Mouse (Mus musculus) limb, embryonic 13.5 days (tissue): ENCODE data around the gene Slc8a1. TPM values are rescaled to one million over a fixed set of nuclear protein-coding genes. Genes with fewer than 3 reads are reported as not detected.

Experiments
- ATAC-seq: fragments of 200-750 bp; cut with Nextera tagmentation; 2 replicates; pipeline ENCODE4 v1.8.0; 2017; ENCODE audit warnings: low read depth, moderate number of reproducible peaks, moderate TSS enrichment; ENCODE audit not compliant: low FRiP score
- H3K27ac ChIP-seq: fragments of 300-500 bp; sonication (generic); 2 replicates; pipeline ENCODE4 v1.5.1; 2015; ENCODE audit warnings: inconsistent platforms, mild to moderate bottlenecking, moderate library complexity
- H3K27me3 ChIP-seq: fragments of 300-500 bp; sonication (generic); 2 replicates; pipeline ENCODE4 v1.6.1; 2015; ENCODE audit warnings: mild to moderate bottlenecking, inconsistent platforms
- H3K36me3 ChIP-seq: fragments of 300-500 bp; sonication (generic); 2 replicates; pipeline ENCODE4 v1.6.1; 2015; ENCODE audit warnings: inconsistent platforms, mild to moderate bottlenecking, moderate library complexity
- H3K4me1 ChIP-seq: fragments of 300-500 bp; sonication (generic); 2 replicates; pipeline ENCODE4 v1.6.1; 2015; ENCODE audit warnings: inconsistent platforms
- H3K4me2 ChIP-seq: fragments of 300-500 bp; sonication (generic); replicated peaks from 2 replicates; pipeline ENCODE4 v1.6.1; 2015; ENCODE audit warnings: inconsistent platforms, mild to moderate bottlenecking, moderate library complexity
- H3K4me3 ChIP-seq: fragments of 300-500 bp; sonication (generic); 2 replicates; pipeline ENCODE4 v1.5.1; 2015; ENCODE audit warnings: moderate library complexity, mild to moderate bottlenecking, inconsistent platforms
- H3K9ac ChIP-seq: fragments of 300-500 bp; sonication (generic); 2 replicates; pipeline ENCODE4 v1.6.1; 2015; ENCODE audit warnings: mild to moderate bottlenecking, inconsistent platforms
- H3K9me3 ChIP-seq: fragments of 300-500 bp; sonication (generic); 2 replicates; pipeline ENCODE4 v1.6.1; 2016; ENCODE audit warnings: inconsistent platforms
- WGBS: fragments of 180-500 bp; shearing (Covaris S2); methylation state at CpG from one replicate; pipeline ENCODE4 v1.1.7; 2015; 5-methylcytosine and 5-hydroxymethylcytosine counted together
- polyA plus RNA-seq: library from polyadenylated mRNA; unstranded; fragments of >200 nt; fragmentation: Nextera tagmentation; extraction: Ambion mirVana; gene quantifications from 2 replicates; pipeline ENCODE4 v1.2.1, GENCODE M21; 2015

The Slc8a1 gene
- polyA plus RNA-seq, 1 experiment from 2014 or later: 7.5 TPM

GRCm38 (mm10) chr17:81492216-81492865, 245.8 kb downstream of the Slc8a1 start:
- Histone ChIP-seq H3K4me1 (no peaks in the 10 kb centered on the region; the same call in 1 of the 2 replicates), H3K9ac (no peak overlapping the region), H3K4me3 (no peak overlapping the region), H3K36me3 (no peaks in the 10 kb centered on the region), H3K4me2 (no peak overlapping the region), H3K27me3 (no peaks in the 10 kb centered on the region), H3K9me3 (no peaks in the 10 kb centered on the region), H3K27ac (no peak overlapping the region)
- WGBS: 79% methylated on average over 6 of the region's 6 CpGs
- ATAC-seq: no peak

DNA sequence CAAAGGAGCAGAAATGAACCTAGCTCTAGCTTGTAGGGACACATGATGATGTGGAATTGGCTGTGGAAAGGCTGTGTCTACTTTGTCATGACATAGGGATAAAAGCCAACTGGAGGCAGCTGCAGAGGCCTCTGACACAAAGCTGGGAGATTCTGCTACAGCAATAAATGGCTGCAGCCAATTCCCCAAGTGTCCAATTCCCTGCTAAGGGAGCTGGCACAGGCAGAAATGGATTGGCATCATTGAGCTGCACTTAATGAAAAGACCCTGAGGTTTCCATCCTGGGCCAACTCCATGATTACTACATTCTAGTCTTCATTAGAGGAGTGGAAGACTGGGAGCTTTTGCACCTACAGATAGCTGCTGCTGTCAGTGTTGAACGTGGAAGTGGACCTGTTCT, 251.8 kb downstream of the Slc8a1 start:
- Histone ChIP-seq H3K36me3 (no peaks in the 10 kb centered on the region), H3K27me3 (no peaks in the 10 kb centered on the region), H3K27ac (no peak overlapping the region), H3K4me2 (no peak overlapping the region), H3K4me3 (no peak overlapping the region), H3K9ac (no peak overlapping the region), H3K4me1 (no peaks in the 10 kb centered on the region), H3K9me3 (no peaks in the 10 kb centered on the region)
- no peak for ATAC-seq
- WGBS: 88% methylated on average over 1 of the region's 1 CpGs

DNA sequence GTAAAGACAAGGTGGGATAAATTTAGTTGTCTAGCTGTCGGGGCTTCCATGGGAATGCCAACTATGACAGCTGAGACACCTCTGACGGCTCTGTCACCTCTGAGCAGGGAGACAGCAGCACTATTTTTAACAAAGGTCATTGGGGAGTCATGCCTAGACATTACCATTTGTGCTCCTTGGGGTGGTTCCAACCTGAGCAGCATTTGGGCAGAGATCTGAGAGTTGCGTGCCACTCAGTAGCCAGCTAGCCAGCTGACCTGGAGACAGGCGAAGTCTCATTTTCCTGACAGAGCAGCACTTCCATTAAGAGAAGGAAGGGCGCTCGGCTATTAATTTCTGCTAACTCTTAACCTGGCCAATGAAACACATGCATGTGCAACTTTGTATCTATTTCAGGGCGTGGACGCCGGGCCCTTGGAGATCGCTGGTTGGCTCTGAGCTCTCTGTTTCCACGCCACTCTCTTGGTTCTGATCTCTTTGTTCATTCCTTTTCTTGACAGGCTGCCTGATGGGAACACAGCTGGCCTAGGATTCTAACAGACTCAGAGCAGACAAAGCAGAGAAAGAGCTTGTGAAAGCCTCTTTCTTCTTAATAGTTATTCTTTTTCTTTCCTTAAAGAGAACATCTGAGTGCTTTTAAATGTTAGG, 256.2 kb downstream of the Slc8a1 start:
- ATAC-seq: no peak
- Histone ChIP-seq H3K9ac (no peak overlapping the region), H3K4me2 (no peak overlapping the region), H3K36me3 (no peaks in the 10 kb centered on the region), H3K27ac (no peak overlapping the region), H3K9me3 (no peaks in the 10 kb centered on the region), H3K4me3 (no peak overlapping the region), H3K4me1 (peaks cover 9% of the 10 kb centered on the region), H3K27me3 (no peaks in the 10 kb centered on the region)
- 83% methylated on average over 11 of the region's 11 CpGs for WGBS

DNA sequence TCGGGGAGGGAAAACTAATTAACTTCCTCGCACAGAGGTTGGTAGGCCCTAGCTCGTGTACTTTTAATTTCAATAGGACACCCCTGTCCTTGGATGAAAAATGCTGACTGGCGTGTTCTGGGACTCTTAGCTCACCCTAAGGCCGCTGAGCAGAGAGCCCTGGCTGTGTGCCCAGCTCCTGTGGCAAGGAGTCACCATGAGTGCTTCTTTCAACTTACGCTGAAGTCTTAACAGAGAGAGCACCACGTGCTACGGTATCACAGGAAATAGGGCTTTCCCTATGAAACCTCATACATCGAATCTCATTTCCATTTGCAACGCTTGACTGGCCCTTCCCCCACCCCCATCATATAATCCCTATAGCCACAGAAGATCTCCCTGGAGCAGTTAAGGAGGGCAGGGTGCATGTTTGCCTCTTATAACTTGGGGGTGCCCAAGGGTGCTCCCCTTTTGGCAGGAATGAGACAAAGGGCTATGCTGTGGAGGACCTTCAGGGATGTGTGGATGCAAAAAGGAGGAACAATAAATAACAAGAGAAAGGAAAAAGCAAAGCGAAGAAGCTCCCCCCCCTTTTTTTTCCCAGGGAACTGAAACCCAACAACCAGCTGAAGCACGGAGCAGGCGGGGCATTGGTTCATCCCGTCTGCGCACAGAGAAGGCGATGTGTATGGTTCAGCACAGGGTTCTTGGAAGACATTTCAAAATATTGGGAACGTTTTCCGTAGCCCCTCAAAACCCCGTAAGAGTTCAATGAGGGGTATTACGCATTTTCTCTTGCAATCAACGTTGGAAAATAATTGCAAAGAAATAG, 257.6 kb downstream of the Slc8a1 start:
- no peak overlapping the region; the same call in 1 of the 2 replicates for H3K27ac ChIP-seq
- H3K9ac ChIP-seq: no peak overlapping the region
- no peaks in the 10 kb centered on the region for H3K9me3 ChIP-seq
- 62% methylated on average over 21 of the region's 21 CpGs for WGBS
- H3K36me3 ChIP-seq: no peaks in the 10 kb centered on the region
- H3K4me3 ChIP-seq: no peak overlapping the region
- H3K4me2 ChIP-seq: peak overlapping the region; percentile 31
- no peaks in the 10 kb centered on the region for H3K27me3 ChIP-seq
- H3K4me1 ChIP-seq: peaks cover 9% of the 10 kb centered on the region
- ATAC-seq: peak; percentile 78

DNA sequence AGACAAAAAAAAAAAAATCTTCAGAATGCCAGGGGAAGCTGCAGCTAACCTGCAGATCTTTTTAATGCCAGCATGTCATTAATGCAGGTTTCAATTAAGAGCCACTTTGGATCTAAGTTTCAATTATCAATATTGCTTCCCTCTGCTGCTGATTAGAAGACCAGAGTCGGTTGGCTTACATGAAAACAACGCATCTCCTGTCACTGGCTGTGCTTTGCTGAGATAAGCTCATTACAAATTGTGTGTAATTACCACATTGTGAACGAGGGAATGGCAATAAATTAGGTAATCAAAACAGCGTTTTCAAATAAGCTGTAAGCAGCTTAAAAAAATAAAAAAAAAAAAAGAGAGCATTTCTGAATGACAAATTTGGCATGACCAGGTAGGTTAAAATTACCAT, 258.4 kb downstream of the Slc8a1 start:
- H3K9ac ChIP-seq: no peak overlapping the region
- H3K36me3 ChIP-seq: no peaks in the 10 kb centered on the region
- no peaks in the 10 kb centered on the region for H3K27me3 ChIP-seq
- H3K4me2 ChIP-seq: no peak overlapping the region
- 35% methylated on average over 4 of the region's 4 CpGs for WGBS
- H3K9me3 ChIP-seq: no peaks in the 10 kb centered on the region
- no peak overlapping the region for H3K4me3 ChIP-seq
- ATAC-seq: no peak
- H3K4me1 ChIP-seq: peaks cover 9% of the 10 kb centered on the region
- H3K27ac ChIP-seq: no peak overlapping the region

- Histone ChIP-seq H3K4me3 (no peak overlapping the region), H3K36me3 (no peaks in the 10 kb centered on the region), H3K27ac (no peak overlapping the region), H3K9ac (no peak overlapping the region), H3K9me3 (no peaks in the 10 kb centered on the region), H3K4me1 (peaks cover 9% of the 10 kb centered on the region), H3K4me2 (no peak overlapping the region), H3K27me3 (no peaks in the 10 kb centered on the region)
- ATAC-seq: no peak
- 84% methylated on average over 1 of the region's 1 CpGs for WGBS
Observed at GRCm38 (mm10) chr17:81477420-81477819, 260.8 kb downstream of the Slc8a1 start.

DNA sequence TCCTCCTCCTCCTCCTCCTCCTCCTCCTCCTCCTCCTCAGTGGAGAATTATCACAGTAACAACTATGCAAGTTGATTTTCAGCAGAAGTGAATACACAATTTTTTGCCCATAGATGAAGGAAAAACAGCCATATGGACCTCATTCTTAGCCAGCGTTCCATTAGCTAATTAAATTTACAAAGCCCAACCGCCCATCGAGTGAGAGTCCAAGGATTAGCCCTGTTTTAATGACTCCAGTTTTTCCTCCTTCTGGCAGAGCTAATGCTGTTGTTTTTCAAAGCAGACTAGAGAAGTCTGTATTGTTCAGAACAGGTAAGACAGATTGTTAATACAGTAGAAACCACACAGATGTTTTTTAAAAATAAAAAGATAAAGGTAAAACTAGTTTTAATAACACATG, 264.8 kb downstream of the Slc8a1 start:
- no peak for ATAC-seq
- Histone ChIP-seq H3K4me3 (no peak overlapping the region), H3K27ac (no peak overlapping the region), H3K9me3 (no peaks in the 10 kb centered on the region), H3K27me3 (no peaks in the 10 kb centered on the region), H3K9ac (no peak overlapping the region), H3K4me2 (no peak overlapping the region), H3K4me1 (no peaks in the 10 kb centered on the region), H3K36me3 (no peaks in the 10 kb centered on the region)
- 20% methylated on average over 3 of the region's 3 CpGs for WGBS

DNA sequence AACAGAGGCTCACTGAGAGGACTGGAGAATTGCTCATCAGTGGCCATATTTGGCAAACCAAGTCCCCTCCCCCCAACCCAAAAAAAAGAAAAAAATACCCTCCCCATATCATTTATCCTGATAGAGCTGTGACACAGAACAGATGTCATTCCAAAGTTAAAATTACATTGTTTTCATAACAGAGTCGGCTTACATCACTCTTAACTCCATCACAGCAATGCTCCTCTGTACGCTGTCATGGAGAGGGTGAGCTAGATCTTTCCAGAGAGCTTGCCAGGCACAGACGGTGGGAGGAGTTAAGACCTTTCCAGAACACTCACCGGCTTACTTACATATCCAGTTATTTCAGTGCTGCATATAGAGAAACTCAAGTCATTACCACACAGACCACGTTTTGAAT, 269.2 kb downstream of the Slc8a1 start:
- Histone ChIP-seq H3K36me3 (no peaks in the 10 kb centered on the region), H3K9ac (no peak overlapping the region), H3K27me3 (no peaks in the 10 kb centered on the region), H3K27ac (no peak overlapping the region), H3K4me3 (no peak overlapping the region), H3K4me2 (no peak overlapping the region), H3K9me3 (no peaks in the 10 kb centered on the region), H3K4me1 (no peaks in the 10 kb centered on the region)
- 53% methylated on average over 5 of the region's 5 CpGs for WGBS
- ATAC-seq: peak; percentile 78

- WGBS: 86% methylated on average over 3 of the region's 3 CpGs
- ATAC-seq: no peak
Observed at GRCm38 (mm10) chr17:81459379-81459778, 278.8 kb downstream of the Slc8a1 start.

GRCm38 (mm10) chr17:81455977-81456376, 282.2 kb downstream of the Slc8a1 start:
- Histone ChIP-seq H3K4me1 (no peaks in the 10 kb centered on the region), H3K4me3 (no peak overlapping the region), H3K9me3 (no peaks in the 10 kb centered on the region), H3K36me3 (no peaks in the 10 kb centered on the region), H3K27me3 (no peaks in the 10 kb centered on the region), H3K9ac (no peak overlapping the region), H3K27ac (no peak overlapping the region), H3K4me2 (no peak overlapping the region)
- ATAC-seq: no peak
- WGBS: 80% methylated on average over 7 of the region's 7 CpGs

More at GRCm38 (mm10) chr17:81459379-81459778, 278.8 kb downstream of the Slc8a1 start:
- H3K27me3 ChIP-seq: no peaks in the 10 kb centered on the region
- no peak overlapping the region for H3K9ac ChIP-seq
- no peak overlapping the region for H3K27ac ChIP-seq
- H3K9me3 ChIP-seq: no peaks in the 10 kb centered on the region
- H3K4me3 ChIP-seq: no peak overlapping the region
- H3K4me2 ChIP-seq: no peak overlapping the region
- H3K36me3 ChIP-seq: no peaks in the 10 kb centered on the region
- H3K4me1 ChIP-seq: no peaks in the 10 kb centered on the region

- H3K27me3 ChIP-seq: no peaks in the 10 kb centered on the region
- WGBS: 68% methylated on average over 3 of the region's 3 CpGs
- H3K36me3 ChIP-seq: no peaks in the 10 kb centered on the region
- no peak overlapping the region for H3K4me3 ChIP-seq
- no peak overlapping the region for H3K9ac ChIP-seq
- H3K4me1 ChIP-seq: no peaks in the 10 kb centered on the region
- H3K27ac ChIP-seq: no peak overlapping the region
- no peak overlapping the region for H3K4me2 ChIP-seq
- no peaks in the 10 kb centered on the region for H3K9me3 ChIP-seq
- ATAC-seq: no peak
Observed at GRCm38 (mm10) chr17:81455269-81455668, 282.9 kb downstream of the Slc8a1 start.

DNA sequence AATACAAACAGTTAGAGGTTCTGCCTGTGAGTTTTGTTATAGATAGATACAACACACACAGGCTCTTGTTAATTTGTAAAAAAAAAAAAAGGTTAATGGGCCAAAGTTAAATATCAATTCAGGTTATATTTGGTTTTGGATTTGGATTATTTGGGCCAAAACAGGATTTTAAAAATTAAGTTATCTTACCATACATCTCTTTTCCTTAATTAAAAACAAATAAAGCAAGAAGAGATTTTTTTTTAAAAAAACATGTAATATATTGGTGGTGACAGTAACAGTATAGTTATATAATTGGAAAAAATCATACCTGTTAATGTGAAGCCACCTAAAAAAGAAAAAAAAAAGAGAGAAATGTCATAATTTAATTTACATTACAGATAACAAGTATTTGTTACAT, 296.7 kb downstream of the Slc8a1 start, which contains the start of gene Gm11096:
Gene Gm11096, plus strand, starts transcription at position 301 of the 400 bp plus-strand sequence.
- no peak within 1 kb of the TSS for H3K4me3 ChIP-seq
- no peak within 1 kb of the TSS for H3K27ac ChIP-seq
- no peaks in the 10 kb centered on the region for H3K27me3 ChIP-seq
- no peaks in the 10 kb centered on the region for H3K9me3 ChIP-seq
- H3K4me1 ChIP-seq: no peaks in the 10 kb centered on the region
- H3K4me2 ChIP-seq: no peak within 1 kb of the TSS
- H3K36me3 ChIP-seq: peaks cover 11% of the 10 kb centered on the region
- no peak for ATAC-seq
- H3K9ac ChIP-seq: no peak within 1 kb of the TSS
